Mouse (Mus musculus): Measurements from ENCODE around the gene Cfap299.
"Not testable (repeated sequence)": the region's sequence is repeated elsewhere in the genome, so short reads cannot be mapped to it uniquely, and the experiment has no call there.

Cfap299 gene

GRCm38 (mm10) chr5:98541333-98541732 lies 212.2 kb downstream of the Cfap299 start:
- no peak for DNase-seq (ENCODE audit: low read depth)

GRCm38 (mm10) chr5:98550285-98550684 lies 221.2 kb downstream of the Cfap299 start:
- no peak for DNase-seq (ENCODE audit: low read depth)

GRCm38 (mm10) chr5:98550873-98551272 lies 221.8 kb downstream of the Cfap299 start:
- DNase-seq (ENCODE audit: low read depth) = no peak

- DNase-seq (ENCODE audit: low read depth) = no peak
Measured at GRCm38 (mm10) chr5:98552395-98552794, 223.3 kb downstream of the Cfap299 start, which contains the start of gene Gm11111. TSS of gene Gm11111 (plus strand) at chr5:98552695.

- no peak for DNase-seq (ENCODE audit: low read depth)
Measured at GRCm38 (mm10) chr5:98552811-98553601, 223.9 kb downstream of the Cfap299 start.

GRCm38 (mm10) chr5:98561301-98561700 lies 232.2 kb downstream of the Cfap299 start:
- DNase-seq (ENCODE audit: low read depth) = no peak

GRCm38 (mm10) chr5:98562806-98563205 lies 233.7 kb downstream of the Cfap299 start:
- no peak for DNase-seq (ENCODE audit: low read depth)

GRCm38 (mm10) chr5:98563801-98564200 lies 234.7 kb downstream of the Cfap299 start:
- DNase-seq (ENCODE audit: low read depth) = no peak

- no peak for DNase-seq (ENCODE audit: low read depth)
Measured at GRCm38 (mm10) chr5:98566461-98567193, 237.5 kb downstream of the Cfap299 start.

- DNase-seq (ENCODE audit: low read depth) = no peak
Measured at GRCm38 (mm10) chr5:98568481-98568880, 239.4 kb downstream of the Cfap299 start.

- no peak for DNase-seq (ENCODE audit: low read depth)
Measured at GRCm38 (mm10) chr5:98569029-98569513, 240.0 kb downstream of the Cfap299 start.

GRCm38 (mm10) chr5:98572392-98572791 lies 243.3 kb downstream of the Cfap299 start:
- no peak for DNase-seq (ENCODE audit: low read depth)

GRCm38 (mm10) chr5:98574711-98575470 lies 245.8 kb downstream of the Cfap299 start:
- DNase-seq (ENCODE audit: low read depth) = no peak

GRCm38 (mm10) chr5:98575471-98575834 lies 246.3 kb downstream of the Cfap299 start:
- no peak for DNase-seq (ENCODE audit: low read depth)

GRCm38 (mm10) chr5:98576538-98576937 lies 247.4 kb downstream of the Cfap299 start:
- DNase-seq (ENCODE audit: low read depth) = not testable (repeated sequence)

GRCm38 (mm10) chr5:98578398-98578797 lies 249.3 kb downstream of the Cfap299 start:
- DNase-seq (ENCODE audit: low read depth) = no peak

- no peak for DNase-seq (ENCODE audit: low read depth)
Measured at GRCm38 (mm10) chr5:98580811-98581210, 251.7 kb downstream of the Cfap299 start.

GRCm38 (mm10) chr5:98582051-98582450 lies 252.9 kb downstream of the Cfap299 start:
- no peak for DNase-seq (ENCODE audit: low read depth)

GRCm38 (mm10) chr5:98585915-98586314 lies 256.8 kb downstream of the Cfap299 start:
- DNase-seq (ENCODE audit: low read depth) = no peak

- DNase-seq (ENCODE audit: low read depth) = no peak
Measured at GRCm38 (mm10) chr5:98613511-98613910, 284.4 kb downstream of the Cfap299 start.

- no peak for DNase-seq (ENCODE audit: low read depth)
Measured at GRCm38 (mm10) chr5:98616902-98617301, 287.8 kb downstream of the Cfap299 start.

- DNase-seq (ENCODE audit: low read depth) = no peak
Measured at GRCm38 (mm10) chr5:98617416-98617815, 288.3 kb downstream of the Cfap299 start.

All from induced T-regulatory cell, adult 2 months (primary cell).